Mouse (Mus musculus) ES-Bruce4 (cell line): ENCODE measurements around the gene Prrc2a. TPM values are rescaled to one million over a fixed set of nuclear protein-coding genes. Genes with fewer than 3 reads are reported as not detected.

ENCODE experiments used
- H3K27ac ChIP-seq: 2 replicates; pipeline ENCODE4 v1.5.1; 2012; ENCODE audit warnings: low read length, inconsistent platforms; ENCODE audit not compliant: insufficient read depth
- H3K27me3 ChIP-seq: 2 replicates; pipeline ENCODE4 v1.6.1; 2012; ENCODE audit warnings: mild to moderate bottlenecking, low read length, inconsistent platforms; ENCODE audit not compliant: control insufficient read depth, poor library complexity, insufficient read depth, severe bottlenecking
- H3K36me3 ChIP-seq: 2 replicates; pipeline ENCODE4 v1.6.1; 2012; ENCODE audit warnings: inconsistent platforms, mild to moderate bottlenecking, low read length, moderate library complexity; ENCODE audit not compliant: control insufficient read depth, poor library complexity, insufficient read depth, severe bottlenecking
- H3K4me1 ChIP-seq: one replicate; pipeline ENCODE4 v1.8.1; 2011; ENCODE audit warnings: low read length; ENCODE audit not compliant: control insufficient read depth, insufficient read depth
- H3K4me3 ChIP-seq: 2 replicates; pipeline ENCODE4 v1.5.1; 2011; ENCODE audit warnings: low read depth, mild to moderate bottlenecking, low read length
- H3K9ac ChIP-seq: 2 replicates; pipeline ENCODE4 v1.6.1; 2012; ENCODE audit warnings: low read depth, mild to moderate bottlenecking, inconsistent platforms; ENCODE audit not compliant: poor library complexity, severe bottlenecking
- H3K9me3 ChIP-seq: replicated peaks from 2 replicates; pipeline ENCODE4 v1.6.1; 2012; ENCODE audit warnings: mild to moderate bottlenecking, low read length, inconsistent platforms; ENCODE audit not compliant: control insufficient read depth, poor library complexity, insufficient read depth, severe bottlenecking
- CTCF ChIP-seq: IDR thresholded peaks from one replicate; pipeline ENCODE4 v1.8.1; 2011; ENCODE audit warnings: low read depth, low read length
- EP300 ChIP-seq: IDR thresholded peaks from 2 replicates; pipeline ENCODE4 v1.6.1; 2011; ENCODE audit warnings: low read depth, low read length; ENCODE audit not compliant: insufficient read depth
- POLR2A ChIP-seq: IDR thresholded peaks from one replicate; pipeline ENCODE4 v1.8.1; 2011; ENCODE audit warnings: low read length; ENCODE audit not compliant: insufficient read depth
- polyA plus RNA-seq: library from polyadenylated mRNA; stranded (reverse); fragments of >200 nt; gene quantifications from 2 replicates; pipeline ENCODE4 v1.2.4, GENCODE M21; 2011; ENCODE audit warnings: low read depth; ENCODE audit not compliant: missing spikeins, insufficient read depth, insufficient read length

The Prrc2a gene
- polyA plus RNA-seq, 1 experiment, result 236 TPM

GRCm38 (mm10) chr17:35166352-35167035 is 1.8 kb upstream of the Prrc2a start:
- H3K27ac ChIP-seq, result no peak overlapping the region
- peak; percentile 43 for TF ChIP-seq CTCF
- no peak for TF ChIP-seq POLR2A
- no peak for TF ChIP-seq EP300
- H3K4me1 ChIP-seq, result no peaks in the 10 kb centered on the region
- no peaks in the 10 kb centered on the region for H3K9me3 ChIP-seq
- H3K36me3 ChIP-seq, result peaks cover 12% of the 10 kb centered on the region
- no peak overlapping the region for H3K4me3 ChIP-seq
- no peak overlapping the region for H3K9ac ChIP-seq
- no peaks in the 10 kb centered on the region for H3K27me3 ChIP-seq

- Histone ChIP-seq H3K9me3 (no peaks in the 10 kb centered on the region), H3K27ac (peak overlapping the region; percentile 94), H3K9ac (peak overlapping the region; percentile 60), H3K27me3 (no peaks in the 10 kb centered on the region), H3K4me3 (peak overlapping the region; percentile 85), H3K36me3 (peaks cover 21% of the 10 kb centered on the region), H3K4me1 (no peaks in the 10 kb centered on the region)
- TF ChIP-seq CTCF (no peak), EP300 (no peak), POLR2A (no peak)
Measured at GRCm38 (mm10) chr17:35165451-35166155, 906 bp upstream of the Prrc2a start.

- peaks cover 35% of the 10 kb centered on the region for H3K36me3 ChIP-seq
- peak overlapping the region; percentile 98 for H3K9ac ChIP-seq
- peak overlapping the region; percentile 100 for H3K4me3 ChIP-seq
- H3K27me3 ChIP-seq, result no peaks in the 10 kb centered on the region
- H3K4me1 ChIP-seq, result no peaks in the 10 kb centered on the region
- TF ChIP-seq CTCF, result no peak
- TF ChIP-seq EP300, result no peak
- no peak for TF ChIP-seq POLR2A
- peak overlapping the region; percentile 24 for H3K27ac ChIP-seq
- no peaks in the 10 kb centered on the region for H3K9me3 ChIP-seq
Measured at GRCm38 (mm10) chr17:35164218-35164567, 504 bp downstream of the Prrc2a start.

GRCm38 (mm10) chr17:35163326-35164081 is 1.2 kb downstream of the Prrc2a start:
- Histone ChIP-seq H3K36me3 (peaks cover 42% of the 10 kb centered on the region), H3K4me1 (no peaks in the 10 kb centered on the region), H3K9ac (peak overlapping the region; percentile 98), H3K27ac (peak overlapping the region; percentile 24), H3K4me3 (peak overlapping the region; percentile 100), H3K27me3 (no peaks in the 10 kb centered on the region), H3K9me3 (no peaks in the 10 kb centered on the region)
- TF ChIP-seq EP300 (no peak), CTCF (no peak), POLR2A (no peak)

- H3K9me3 ChIP-seq, result no peaks in the 10 kb centered on the region
- H3K27me3 ChIP-seq, result no peaks in the 10 kb centered on the region
- H3K4me1 ChIP-seq, result no peaks in the 10 kb centered on the region
- peaks cover 50% of the 10 kb centered on the region for H3K36me3 ChIP-seq
- peak overlapping the region; percentile 37 for H3K4me3 ChIP-seq
- H3K27ac ChIP-seq, result no peak overlapping the region
- peak overlapping the region; percentile 98 for H3K9ac ChIP-seq
- no peak for TF ChIP-seq POLR2A
- no peak for TF ChIP-seq CTCF
- TF ChIP-seq EP300, result no peak
Measured at GRCm38 (mm10) chr17:35162730-35163129, 2.0 kb downstream of the Prrc2a start.

- Histone ChIP-seq H3K27ac (no peak overlapping the region), H3K36me3 (peaks cover 56% of the 10 kb centered on the region), H3K9ac (peak overlapping the region; percentile 98; the same call in 1 of the 2 replicates), H3K27me3 (no peaks in the 10 kb centered on the region), H3K4me3 (no peak overlapping the region), H3K4me1 (no peaks in the 10 kb centered on the region), H3K9me3 (no peaks in the 10 kb centered on the region)
- TF ChIP-seq POLR2A (no peak), CTCF (no peak)
Measured at GRCm38 (mm10) chr17:35162121-35162520, 2.6 kb downstream of the Prrc2a start.
